Mouse (Mus musculus): ENCODE data around the gene Fcor. TPM values are rescaled to one million over a fixed set of nuclear protein-coding genes. Genes with fewer than 3 reads are reported as not detected.
A peak's percentile ranks its signal among the peaks of the same experiment; 100 is the strongest.

Gene Fcor
- polyA plus RNA-seq, 1 experiment: 0.95 TPM

DNA sequence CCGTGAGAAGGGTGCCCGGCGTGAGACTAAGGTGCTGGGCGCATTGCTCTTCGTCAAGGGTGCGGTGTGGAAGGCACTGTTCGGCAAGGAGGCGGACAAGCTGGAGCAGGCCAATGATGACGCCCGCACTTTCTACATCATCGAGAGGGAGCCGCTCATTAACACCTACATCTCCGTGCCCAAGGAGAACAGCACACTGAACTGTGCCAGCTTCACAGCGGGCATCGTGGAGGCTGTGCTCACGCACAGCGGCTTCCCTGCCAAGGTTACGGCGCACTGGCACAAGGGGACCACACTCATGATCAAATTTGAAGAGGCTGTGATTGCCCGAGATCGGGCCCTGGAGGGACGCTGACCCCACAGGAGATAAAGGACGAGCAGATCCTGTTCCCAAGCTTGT lies 7.1 kb upstream of the Fcor start:
- Histone ChIP-seq H3K79me2 (ENCODE audit: control insufficient read depth, insufficient read depth) (peaks cover 44% of the 10 kb centered on the region), H3K27me3 (ENCODE audit: control insufficient read depth, insufficient read depth, insufficient read length) (no peaks in the 10 kb centered on the region), H3K36me3 (ENCODE audit: control insufficient read depth, insufficient read depth) (peaks cover 29% of the 10 kb centered on the region), H3K4me3 (ENCODE audit: insufficient read depth, poor library complexity, severe bottlenecking) (no peak overlapping the region), H3ac (ENCODE audit: control insufficient read depth, insufficient read length, low read depth) (no peak overlapping the region), H3K79me3 (ENCODE audit: low read depth) (peaks cover 26% of the 10 kb centered on the region)
- no peak for TF ChIP-seq USF1 (IDR thresholded peaks at IDR 0.05; ENCODE audit: low read depth)
- TF ChIP-seq MYOD1 (IDR thresholded peaks at IDR 0.05; ENCODE audit: control insufficient read depth, insufficient read length, low read depth): no peak
- TF ChIP-seq FOSL1 (IDR thresholded peaks at IDR 0.05; ENCODE audit: insufficient read depth, low read length, poor library complexity, severe bottlenecking): no peak
- no peak for TF ChIP-seq MAX (IDR thresholded peaks at IDR 0.05)
- no peak for TF ChIP-seq CEBPB (IDR thresholded peaks at IDR 0.05; ENCODE audit: low read depth)
- TF ChIP-seq MYOG (IDR thresholded peaks at IDR 0.05; ENCODE audit: control insufficient read depth, extremely low read depth, insufficient read length): no peak
- no peak for TF ChIP-seq CTCF (IDR thresholded peaks at IDR 0.05; ENCODE audit: control insufficient read depth, insufficient read depth, insufficient read length)

DNA sequence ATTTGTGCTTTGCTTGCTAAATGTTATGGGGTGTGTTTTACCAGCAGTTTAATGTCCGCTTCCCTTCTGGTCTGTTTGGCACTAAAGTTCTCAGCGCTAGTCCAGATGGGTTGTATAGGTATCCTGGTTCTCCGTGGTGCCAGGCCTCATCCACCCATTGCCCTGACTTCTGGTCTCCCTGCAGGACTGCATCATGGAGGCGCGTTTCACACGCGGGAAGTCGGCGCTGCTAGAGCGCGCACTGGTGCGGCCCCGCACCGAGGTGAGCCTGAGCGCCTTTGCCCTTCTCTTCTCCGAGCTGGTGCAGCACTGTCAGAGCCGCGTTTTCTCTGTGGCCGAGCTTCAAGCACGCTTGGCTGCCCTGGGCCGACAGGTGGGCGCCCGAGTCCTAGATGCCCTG lies 6.7 kb upstream of the Fcor start:
- TF ChIP-seq MAX (IDR thresholded peaks at IDR 0.05) (no peak), CEBPB (IDR thresholded peaks at IDR 0.05; ENCODE audit: low read depth) (no peak), CTCF (IDR thresholded peaks at IDR 0.05; ENCODE audit: control insufficient read depth, insufficient read depth, insufficient read length) (no peak), USF1 (IDR thresholded peaks at IDR 0.05; ENCODE audit: low read depth) (no peak), MYOD1 (IDR thresholded peaks at IDR 0.05; ENCODE audit: control insufficient read depth, insufficient read length, low read depth) (no peak), FOSL1 (IDR thresholded peaks at IDR 0.05; ENCODE audit: insufficient read depth, low read length, poor library complexity, severe bottlenecking) (no peak), MYOG (IDR thresholded peaks at IDR 0.05; ENCODE audit: control insufficient read depth, extremely low read depth, insufficient read length) (no peak)
- no peak overlapping the region for H3ac ChIP-seq (ENCODE audit: control insufficient read depth, insufficient read length, low read depth)
- H3K79me2 ChIP-seq (ENCODE audit: control insufficient read depth, insufficient read depth): peaks cover 44% of the 10 kb centered on the region
- no peaks in the 10 kb centered on the region for H3K27me3 ChIP-seq (ENCODE audit: control insufficient read depth, insufficient read depth, insufficient read length)
- H3K79me3 ChIP-seq (ENCODE audit: low read depth): peaks cover 26% of the 10 kb centered on the region
- peaks cover 29% of the 10 kb centered on the region for H3K36me3 ChIP-seq (ENCODE audit: control insufficient read depth, insufficient read depth)
- no peak overlapping the region for H3K4me3 ChIP-seq (ENCODE audit: insufficient read depth, poor library complexity, severe bottlenecking)

DNA sequence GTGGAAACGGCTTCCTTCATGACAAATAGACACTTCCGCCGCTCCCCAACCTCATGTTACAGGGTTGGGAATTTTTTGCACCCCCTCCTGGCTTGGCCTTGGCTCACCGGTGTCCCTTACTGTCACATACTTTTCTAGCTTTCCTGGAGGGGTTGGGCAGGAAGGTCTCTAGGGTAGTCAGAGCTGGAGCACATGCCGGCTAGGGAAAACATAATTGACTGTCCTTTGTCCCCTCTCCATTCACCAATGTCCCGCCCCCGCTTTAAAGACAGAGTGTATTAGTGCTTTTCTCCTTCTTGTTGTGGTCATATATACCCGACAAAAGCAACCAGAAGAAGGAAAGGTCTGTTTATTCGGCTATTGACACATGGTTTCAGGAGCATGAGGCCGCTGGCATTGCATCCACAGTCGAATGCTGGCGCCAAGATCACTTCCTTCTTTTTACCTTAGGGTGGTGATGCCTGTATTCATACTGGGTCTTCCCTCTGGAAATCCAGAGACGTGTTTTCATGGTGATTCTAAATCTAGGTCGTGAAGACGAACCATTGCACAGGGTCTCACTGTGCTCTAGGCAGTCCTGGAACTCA lies 4.9 kb upstream of the Fcor start:
- peak overlapping the region; percentile 96 for H3ac ChIP-seq (ENCODE audit: control insufficient read depth, insufficient read length, low read depth)
- peaks cover 29% of the 10 kb centered on the region for H3K36me3 ChIP-seq (ENCODE audit: control insufficient read depth, insufficient read depth)
- H3K27me3 ChIP-seq (ENCODE audit: control insufficient read depth, insufficient read depth, insufficient read length): no peaks in the 10 kb centered on the region
- H3K4me3 ChIP-seq (ENCODE audit: insufficient read depth, poor library complexity, severe bottlenecking): peak overlapping the region; percentile 92
- peaks cover 44% of the 10 kb centered on the region for H3K79me2 ChIP-seq (ENCODE audit: control insufficient read depth, insufficient read depth)
- no peak for TF ChIP-seq MYOD1 (IDR thresholded peaks at IDR 0.05; ENCODE audit: control insufficient read depth, insufficient read length, low read depth)
- TF ChIP-seq CTCF (IDR thresholded peaks at IDR 0.05; ENCODE audit: control insufficient read depth, insufficient read depth, insufficient read length): no peak
- TF ChIP-seq FOSL1 (IDR thresholded peaks at IDR 0.05; ENCODE audit: insufficient read depth, low read length, poor library complexity, severe bottlenecking): no peak
- no peak for TF ChIP-seq USF1 (IDR thresholded peaks at IDR 0.05; ENCODE audit: low read depth)
- TF ChIP-seq MYOG (IDR thresholded peaks at IDR 0.05; ENCODE audit: control insufficient read depth, extremely low read depth, insufficient read length): no peak
- no peak for TF ChIP-seq MAX (IDR thresholded peaks at IDR 0.05)
- no peak for TF ChIP-seq CEBPB (IDR thresholded peaks at IDR 0.05; ENCODE audit: low read depth)
- peaks cover 26% of the 10 kb centered on the region for H3K79me3 ChIP-seq (ENCODE audit: low read depth)

DNA sequence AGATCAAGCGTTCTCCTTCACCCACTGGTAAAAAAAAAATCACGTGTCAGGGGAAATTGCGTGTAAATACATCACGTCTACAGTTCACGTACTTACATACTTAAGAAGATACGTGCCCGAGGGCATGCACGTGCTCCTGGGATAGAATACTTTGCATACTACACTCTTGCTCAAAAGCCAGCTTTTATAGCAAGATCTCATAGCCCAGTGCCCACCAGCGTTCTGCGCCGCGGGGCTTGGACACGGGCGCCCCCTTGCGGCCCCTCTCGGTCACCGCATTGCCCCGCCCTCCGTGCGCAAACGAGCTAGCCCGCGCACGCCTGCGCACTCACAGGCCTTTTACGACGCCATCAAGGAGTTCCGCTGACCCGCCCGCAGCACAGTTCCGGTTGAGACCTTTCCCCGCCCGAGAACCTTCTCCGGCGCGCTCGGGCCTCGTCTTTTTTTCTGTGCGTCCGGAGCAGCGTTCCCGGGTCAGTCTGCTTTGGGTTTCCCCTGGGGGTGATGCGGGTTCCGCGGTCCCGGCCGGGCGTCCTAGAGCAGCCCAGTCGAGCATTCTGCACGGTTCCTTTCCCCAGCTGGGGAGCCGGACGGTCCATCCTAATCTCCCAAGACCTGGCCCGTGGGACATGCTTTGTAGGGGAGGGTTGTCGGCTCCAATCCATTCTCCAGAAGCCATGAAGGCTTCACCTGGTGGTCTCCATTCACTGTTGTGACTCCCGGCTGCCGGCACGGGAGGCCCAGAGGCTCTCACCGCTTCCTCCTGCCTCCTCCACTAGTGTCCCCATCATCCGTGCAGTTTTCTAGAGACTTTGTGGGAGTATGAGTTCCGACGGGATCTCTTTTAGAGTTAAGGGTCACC lies 4.2 kb upstream of the Fcor start, which contains the start of gene Trappc5:
Trappc5 (plus strand) TSS at position 169 of the 862 bp plus-strand sequence.
- Histone ChIP-seq H3K79me2 (ENCODE audit: control insufficient read depth, insufficient read depth) (peaks cover 44% of the 10 kb centered on the region), H3K27me3 (ENCODE audit: control insufficient read depth, insufficient read depth, insufficient read length) (no peaks in the 10 kb centered on the region), H3K79me3 (ENCODE audit: low read depth) (peaks cover 26% of the 10 kb centered on the region), H3K4me3 (ENCODE audit: insufficient read depth, poor library complexity, severe bottlenecking) (peak within 1 kb of the TSS; percentile 92), H3K36me3 (ENCODE audit: control insufficient read depth, insufficient read depth) (peaks cover 28% of the 10 kb centered on the region), H3ac (ENCODE audit: control insufficient read depth, insufficient read length, low read depth) (peak within 1 kb of the TSS; percentile 96)
- peak; percentile 97 for TF ChIP-seq CTCF (IDR thresholded peaks at IDR 0.05; ENCODE audit: control insufficient read depth, insufficient read depth, insufficient read length)
- TF ChIP-seq MYOD1 (IDR thresholded peaks at IDR 0.05; ENCODE audit: control insufficient read depth, insufficient read length, low read depth): no peak

DNA sequence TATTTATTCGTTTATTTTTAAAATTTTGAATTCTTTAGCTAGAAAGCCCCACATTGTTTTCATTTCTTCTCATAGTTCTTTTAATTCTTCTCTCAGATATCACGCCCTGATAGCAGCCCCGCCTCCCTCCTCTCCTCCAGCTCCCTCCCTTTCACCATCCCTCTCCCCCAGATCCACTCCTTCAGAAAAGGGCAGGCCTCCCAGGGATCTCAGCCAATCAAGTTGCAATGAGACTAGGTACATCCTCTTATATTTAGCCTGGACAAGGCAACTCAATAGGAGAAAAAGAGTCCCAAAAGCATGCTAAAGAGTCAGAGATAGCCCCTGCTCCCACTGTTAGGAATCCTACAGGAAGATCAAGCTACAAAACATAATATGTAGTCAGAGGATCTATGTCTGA lies 2.5 kb upstream of the Fcor start:
- H3K79me2 ChIP-seq (ENCODE audit: control insufficient read depth, insufficient read depth): peaks cover 34% of the 10 kb centered on the region
- peaks cover 26% of the 10 kb centered on the region for H3K79me3 ChIP-seq (ENCODE audit: low read depth)
- H3K4me3 ChIP-seq (ENCODE audit: insufficient read depth, poor library complexity, severe bottlenecking): no peak overlapping the region
- H3ac ChIP-seq (ENCODE audit: control insufficient read depth, insufficient read length, low read depth): no peak overlapping the region
- no peaks in the 10 kb centered on the region for H3K27me3 ChIP-seq (ENCODE audit: control insufficient read depth, insufficient read depth, insufficient read length)
- TF ChIP-seq MYOG (IDR thresholded peaks at IDR 0.05; ENCODE audit: control insufficient read depth, extremely low read depth, insufficient read length) (no peak), FOSL1 (IDR thresholded peaks at IDR 0.05; ENCODE audit: insufficient read depth, low read length, poor library complexity, severe bottlenecking) (no peak), CEBPB (IDR thresholded peaks at IDR 0.05; ENCODE audit: low read depth) (no peak), MYOD1 (IDR thresholded peaks at IDR 0.05; ENCODE audit: control insufficient read depth, insufficient read length, low read depth) (no peak), USF1 (IDR thresholded peaks at IDR 0.05; ENCODE audit: low read depth) (no peak)
- H3K36me3 ChIP-seq (ENCODE audit: control insufficient read depth, insufficient read depth): peaks cover 12% of the 10 kb centered on the region
